Mouse (Mus musculus) erythroblast, embryonic 14.5 days (primary cell): ENCODE data around the gene Olfr1156.

Experiments used
- GATA1 ChIP-seq: IDR thresholded peaks from 2 replicates; pipeline ENCODE4 v1.6.1; 2012; ENCODE audit warnings: low read length, inconsistent platforms, mixed read lengths
- TAL1 ChIP-seq: IDR thresholded peaks from 3 replicates; pipeline ENCODE4 v1.6.1; 2012; ENCODE audit warnings: low read length, inconsistent platforms, mixed read lengths

- TF ChIP-seq GATA1 (no peak), TAL1 (no peak)
Measured at GRCm38 (mm10) chr2:87989813-87990212, 36.9 kb upstream of the Olfr1156 start, which contains the start of gene Olfr1158.
